Mouse (Mus musculus): ENCODE data around the gene Cyp4f16. TPM values are rescaled to one million over a fixed set of nuclear protein-coding genes. Genes with fewer than 3 reads are reported as not detected.
"Not testable (repeated sequence)": the region's sequence is repeated elsewhere in the genome, so short reads cannot be mapped to it uniquely, and the experiment has no call there.

Cyp4f16 gene
- polyA plus RNA-seq, 1 experiment = 19.6 TPM

DNA sequence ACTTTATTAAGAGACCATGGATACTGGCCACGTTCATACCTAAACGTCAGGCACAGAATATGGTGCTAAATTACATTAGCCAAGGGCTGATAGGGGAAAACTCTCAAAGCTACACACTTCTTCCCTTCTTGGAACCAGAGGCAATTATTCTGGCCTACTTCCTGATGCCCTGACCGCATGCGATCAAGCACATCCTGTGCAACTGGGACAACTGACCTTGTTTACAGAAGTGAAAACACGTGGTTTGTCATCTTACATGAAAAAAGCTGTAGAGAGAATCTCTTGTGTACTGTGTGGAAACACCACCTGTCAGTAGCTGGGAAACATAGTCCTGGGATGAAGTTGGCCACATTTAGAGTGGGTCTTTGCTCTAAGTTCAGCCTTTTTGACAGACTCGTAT lies 2.3 kb upstream of the Cyp4f16 start:
- H3ac ChIP-seq (ENCODE audit: control insufficient read depth, insufficient read length, low read depth) = no peak overlapping the region
- peaks cover 3% of the 10 kb centered on the region for H3K79me3 ChIP-seq (ENCODE audit: low read depth)
- no peak for TF ChIP-seq USF1 (IDR thresholded peaks at IDR 0.05; ENCODE audit: low read depth)
- H3K36me3 ChIP-seq (ENCODE audit: control insufficient read depth, insufficient read depth) = no peaks in the 10 kb centered on the region
- no peaks in the 10 kb centered on the region for H3K27me3 ChIP-seq (ENCODE audit: control insufficient read depth, insufficient read depth, insufficient read length)
- no peaks in the 10 kb centered on the region for H3K79me2 ChIP-seq (ENCODE audit: control insufficient read depth, insufficient read depth)
- no peak overlapping the region for H3K4me3 ChIP-seq (ENCODE audit: insufficient read depth, poor library complexity, severe bottlenecking)

- Histone ChIP-seq H3K79me3 (ENCODE audit: low read depth) (peaks cover 3% of the 10 kb centered on the region), H3K27me3 (ENCODE audit: control insufficient read depth, insufficient read depth, insufficient read length) (no peaks in the 10 kb centered on the region), H3K79me2 (ENCODE audit: control insufficient read depth, insufficient read depth) (no peaks in the 10 kb centered on the region), H3K36me3 (ENCODE audit: control insufficient read depth, insufficient read depth) (no peaks in the 10 kb centered on the region), H3ac (ENCODE audit: control insufficient read depth, insufficient read length, low read depth) (peak overlapping the region; percentile 61), H3K4me3 (ENCODE audit: insufficient read depth, poor library complexity, severe bottlenecking) (peak overlapping the region; percentile 36)
- TF ChIP-seq USF1 (IDR thresholded peaks at IDR 0.05; ENCODE audit: low read depth) (no peak), FOSL1 (IDR thresholded peaks at IDR 0.05; ENCODE audit: insufficient read depth, low read length, poor library complexity, severe bottlenecking) (no peak), MYOD1 (IDR thresholded peaks at IDR 0.05; ENCODE audit: control insufficient read depth, insufficient read length, low read depth) (no peak), CEBPB (IDR thresholded peaks at IDR 0.05; ENCODE audit: low read depth) (no peak), MAX (IDR thresholded peaks at IDR 0.05) (no peak), CTCF (IDR thresholded peaks at IDR 0.05; ENCODE audit: control insufficient read depth, insufficient read depth, insufficient read length) (no peak), MYOG (IDR thresholded peaks at IDR 0.05; ENCODE audit: control insufficient read depth, extremely low read depth, insufficient read length) (no peak)
These were observed 501 bp downstream of the Cyp4f16 start for GRCm38 (mm10) chr17:32536867-32537250.

DNA sequence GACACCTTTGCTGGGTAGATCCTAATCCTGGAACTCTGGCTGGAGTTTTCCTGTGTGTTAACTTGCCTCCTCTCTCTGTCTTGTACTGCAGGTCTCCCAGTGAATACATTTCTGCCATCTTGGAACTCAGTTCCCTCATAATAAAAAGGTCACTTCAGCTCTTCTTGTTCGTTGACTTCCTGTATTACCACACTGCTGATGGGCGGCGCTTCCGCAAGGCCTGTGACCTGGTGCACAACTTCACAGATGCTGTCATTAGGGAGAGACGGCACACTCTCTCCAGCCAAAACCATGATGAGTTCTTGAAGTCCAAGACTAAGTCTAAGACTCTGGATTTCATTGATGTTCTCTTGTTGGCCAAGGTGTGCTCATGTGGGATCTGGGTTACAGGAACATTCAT lies 8.4 kb downstream of the Cyp4f16 start:
- not testable (repeated sequence) for H3K4me3 ChIP-seq (ENCODE audit: insufficient read depth, poor library complexity, severe bottlenecking); H3K36me3 ChIP-seq (ENCODE audit: control insufficient read depth, insufficient read depth); H3K79me3 ChIP-seq (ENCODE audit: low read depth); H3K79me2 ChIP-seq (ENCODE audit: control insufficient read depth, insufficient read depth); H3K27me3 ChIP-seq (ENCODE audit: control insufficient read depth, insufficient read depth, insufficient read length); H3ac ChIP-seq (ENCODE audit: control insufficient read depth, insufficient read length, low read depth)

DNA sequence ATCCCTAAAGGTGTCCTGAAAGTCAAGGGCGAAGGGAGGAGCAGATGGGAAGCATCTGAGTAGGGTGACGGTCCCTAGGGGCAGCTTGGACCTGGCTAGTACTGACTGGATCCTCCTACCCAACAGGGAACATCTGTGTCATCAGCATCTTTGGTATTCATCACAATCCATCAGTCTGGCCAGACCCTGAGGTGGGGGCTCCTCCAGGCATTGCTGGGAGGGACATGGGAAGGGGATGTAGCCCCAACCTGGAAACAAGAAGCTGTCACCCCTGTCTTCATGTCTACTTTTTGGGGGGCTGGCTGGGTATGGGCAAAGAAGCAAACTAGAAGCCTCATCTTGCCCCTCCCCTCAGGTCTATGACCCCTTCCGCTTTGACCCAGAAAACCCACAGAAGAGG lies 14.0 kb downstream of the Cyp4f16 start:
- not testable (repeated sequence) for H3ac ChIP-seq (ENCODE audit: control insufficient read depth, insufficient read length, low read depth); H3K79me3 ChIP-seq (ENCODE audit: low read depth); H3K4me3 ChIP-seq (ENCODE audit: insufficient read depth, poor library complexity, severe bottlenecking); H3K79me2 ChIP-seq (ENCODE audit: control insufficient read depth, insufficient read depth); H3K36me3 ChIP-seq (ENCODE audit: control insufficient read depth, insufficient read depth); H3K27me3 ChIP-seq (ENCODE audit: control insufficient read depth, insufficient read depth, insufficient read length)

DNA sequence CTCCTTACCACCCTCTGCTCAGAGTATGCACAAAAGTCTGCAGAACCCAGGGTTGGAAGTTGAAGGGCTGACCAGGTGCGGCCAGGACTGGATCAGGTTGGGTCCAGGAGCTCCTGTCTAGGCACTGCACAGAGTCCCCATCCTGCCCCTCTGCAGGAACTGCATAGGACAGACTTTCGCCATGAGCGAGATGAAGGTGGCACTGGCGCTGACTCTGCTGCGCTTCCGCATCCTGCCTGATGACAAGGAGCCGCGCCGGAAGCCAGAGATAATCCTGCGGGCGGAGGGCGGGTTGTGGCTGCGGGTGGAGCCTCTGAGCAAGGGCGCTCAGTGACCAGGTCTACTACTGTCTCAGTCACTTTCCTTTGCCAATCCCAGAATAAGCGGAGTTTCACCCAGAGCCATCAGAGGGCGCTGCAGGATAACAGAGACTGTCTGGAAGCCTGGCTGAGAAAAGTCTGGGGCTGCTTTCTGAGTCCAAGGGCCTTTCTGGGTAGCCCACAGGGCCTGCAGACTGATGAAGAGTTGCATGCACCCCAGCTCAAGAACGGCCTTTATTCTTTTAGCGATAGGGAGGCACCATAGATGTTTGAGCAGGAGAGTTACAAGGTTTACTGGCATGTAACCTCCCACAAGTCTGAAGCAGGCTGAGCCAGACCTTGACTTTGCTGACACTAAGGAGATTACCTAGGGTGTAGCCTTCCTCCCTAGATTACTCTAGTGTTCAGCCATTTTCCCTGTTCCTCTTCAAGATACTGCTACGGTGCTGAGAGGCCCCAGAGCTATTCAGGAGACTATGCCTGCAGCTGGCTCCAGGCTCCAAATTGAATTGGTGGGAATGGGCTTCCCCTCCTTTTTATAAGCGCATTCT lies 14.8 kb downstream of the Cyp4f16 start:
- TF ChIP-seq CTCF (IDR thresholded peaks at IDR 0.05; ENCODE audit: control insufficient read depth, insufficient read depth, insufficient read length) (no peak), USF1 (IDR thresholded peaks at IDR 0.05; ENCODE audit: low read depth) (no peak)
- H3K36me3 ChIP-seq (ENCODE audit: control insufficient read depth, insufficient read depth) = no peaks in the 10 kb centered on the region
- no peak overlapping the region for H3ac ChIP-seq (ENCODE audit: control insufficient read depth, insufficient read length, low read depth)
- H3K27me3 ChIP-seq (ENCODE audit: control insufficient read depth, insufficient read depth, insufficient read length) = no peaks in the 10 kb centered on the region
- H3K79me3 ChIP-seq (ENCODE audit: low read depth) = no peaks in the 10 kb centered on the region
- no peaks in the 10 kb centered on the region for H3K79me2 ChIP-seq (ENCODE audit: control insufficient read depth, insufficient read depth)
- no peak overlapping the region for H3K4me3 ChIP-seq (ENCODE audit: insufficient read depth, poor library complexity, severe bottlenecking)

DNA sequence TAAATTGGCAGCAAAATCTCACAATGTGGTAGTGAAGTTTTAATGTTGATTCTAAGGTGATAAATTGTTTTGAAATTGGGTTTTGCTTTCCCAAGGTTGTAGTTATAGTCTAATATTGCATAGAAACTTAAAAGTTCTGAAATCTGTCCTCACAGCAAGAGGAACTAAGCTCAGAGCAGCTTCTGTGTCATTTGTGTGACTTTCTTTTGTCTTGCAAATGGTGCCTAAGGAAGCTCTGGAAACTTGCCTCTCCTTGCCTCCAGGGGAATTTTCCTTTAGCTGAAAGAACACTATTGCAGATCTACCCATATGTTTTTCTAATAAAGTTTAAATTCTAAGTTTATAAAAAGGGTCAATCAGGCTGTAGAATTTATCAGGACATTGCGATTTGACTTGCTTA lies 16.7 kb downstream of the Cyp4f16 start:
- H3ac ChIP-seq (ENCODE audit: control insufficient read depth, insufficient read length, low read depth); H3K36me3 ChIP-seq (ENCODE audit: control insufficient read depth, insufficient read depth); H3K4me3 ChIP-seq (ENCODE audit: insufficient read depth, poor library complexity, severe bottlenecking); H3K79me3 ChIP-seq (ENCODE audit: low read depth); H3K79me2 ChIP-seq (ENCODE audit: control insufficient read depth, insufficient read depth); H3K27me3 ChIP-seq (ENCODE audit: control insufficient read depth, insufficient read depth, insufficient read length): not testable (repeated sequence)

- H3K36me3 ChIP-seq (ENCODE audit: control insufficient read depth, insufficient read depth); H3K79me3 ChIP-seq (ENCODE audit: low read depth); H3K27me3 ChIP-seq (ENCODE audit: control insufficient read depth, insufficient read depth, insufficient read length); H3K4me3 ChIP-seq (ENCODE audit: insufficient read depth, poor library complexity, severe bottlenecking); H3ac ChIP-seq (ENCODE audit: control insufficient read depth, insufficient read length, low read depth); H3K79me2 ChIP-seq (ENCODE audit: control insufficient read depth, insufficient read depth): not testable (repeated sequence)
These were observed 18.0 kb downstream of the Cyp4f16 start for GRCm38 (mm10) chr17:32554368-32554767.

GRCm38 (mm10) chr17:32563301-32563700 lies 26.9 kb downstream of the Cyp4f16 start:
- H3K79me3 ChIP-seq (ENCODE audit: low read depth); H3K36me3 ChIP-seq (ENCODE audit: control insufficient read depth, insufficient read depth); H3K27me3 ChIP-seq (ENCODE audit: control insufficient read depth, insufficient read depth, insufficient read length); H3K79me2 ChIP-seq (ENCODE audit: control insufficient read depth, insufficient read depth); H3ac ChIP-seq (ENCODE audit: control insufficient read depth, insufficient read length, low read depth); H3K4me3 ChIP-seq (ENCODE audit: insufficient read depth, poor library complexity, severe bottlenecking): not testable (repeated sequence)

DNA sequence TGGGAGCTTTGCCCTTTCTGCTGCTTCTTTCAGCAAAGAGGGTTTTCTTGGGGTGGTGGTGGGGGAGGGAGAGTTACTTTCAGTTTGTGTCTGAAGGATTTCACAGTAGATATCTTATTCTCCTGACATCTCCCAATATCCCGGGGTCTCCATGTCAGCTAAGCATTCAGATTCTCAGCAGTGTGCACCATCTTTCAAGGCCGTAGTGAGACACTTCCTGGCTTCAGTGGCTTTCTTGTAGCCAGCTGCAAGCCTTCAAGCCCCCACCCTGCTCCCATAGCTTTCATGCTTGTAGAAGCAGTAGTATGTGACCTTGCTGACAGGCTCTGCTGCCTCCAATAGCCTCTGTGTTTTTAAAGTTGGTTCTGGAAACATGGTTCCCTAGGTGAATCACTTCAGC lies 36.9 kb downstream of the Cyp4f16 start:
- not testable (repeated sequence) for H3K27me3 ChIP-seq (ENCODE audit: control insufficient read depth, insufficient read depth, insufficient read length); H3K4me3 ChIP-seq (ENCODE audit: insufficient read depth, poor library complexity, severe bottlenecking); H3K79me2 ChIP-seq (ENCODE audit: control insufficient read depth, insufficient read depth); H3K36me3 ChIP-seq (ENCODE audit: control insufficient read depth, insufficient read depth); H3ac ChIP-seq (ENCODE audit: control insufficient read depth, insufficient read length, low read depth); H3K79me3 ChIP-seq (ENCODE audit: low read depth)

All from C2C12 (cell line).